Mouse (Mus musculus) spleen, postnatal 36 days (tissue): ENCODE measurements at regions not wholly inside any gene's neighbourhood (a gene's known extent, or its start where the extent isn't known, plus 50 kb on each side); places are given as distances from the start of the nearest gene placed in this dataset.
A peak's percentile ranks its signal among the peaks of the same experiment; 100 is the strongest.
"Not testable (repeated sequence)": the region's sequence is repeated elsewhere in the genome, so short reads cannot be mapped to it uniquely, and the experiment has no call there.

Experiments
- DNase-seq, 2 experiments: peaks; one replicate each; pipeline ENCODE4 v3.0.0; 2022; ENCODE audit warnings: low spot score in 2 of 2, mixed read lengths in 1 of 2

- DNase-seq = no peak
These were observed 157.4 kb downstream of the Prdm2 start for GRCm38 (mm10) chr4:143055371-143055770.

- no peak for DNase-seq
These were observed 159.8 kb downstream of the Prdm2 start for GRCm38 (mm10) chr4:143053029-143053428.

- no peak for DNase-seq
These were observed 161.6 kb downstream of the Prdm2 start for GRCm38 (mm10) chr4:143051205-143051604.

- DNase-seq = no peak
These were observed 167.6 kb downstream of the Prdm2 start for GRCm38 (mm10) chr4:143045245-143045644.

GRCm38 (mm10) chr4:143042806-143043205 lies 170.0 kb downstream of the Prdm2 start:
- no peak for DNase-seq

GRCm38 (mm10) chr4:143038626-143039025 lies 174.2 kb downstream of the Prdm2 start:
- no peak for DNase-seq

GRCm38 (mm10) chr4:143036704-143037103 lies 176.1 kb downstream of the Prdm2 start:
- DNase-seq = no peak

GRCm38 (mm10) chr4:143035089-143035488 lies 177.7 kb downstream of the Prdm2 start:
- DNase-seq = not testable (repeated sequence)

GRCm38 (mm10) chr4:143034324-143034723 lies 178.5 kb downstream of the Prdm2 start:
- DNase-seq = not testable (repeated sequence)

GRCm38 (mm10) chr4:143029813-143030212 lies 183.0 kb downstream of the Prdm2 start:
- not testable (repeated sequence) for DNase-seq

- peak in 1 of 2 experiments; percentile 10 for DNase-seq
These were observed 185.5 kb downstream of the Prdm2 start for GRCm38 (mm10) chr4:143027292-143027691.

- DNase-seq = no peak
These were observed 191.4 kb downstream of the Prdm2 start for GRCm38 (mm10) chr4:143021242-143021881.

- no peak for DNase-seq
These were observed 192.1 kb downstream of the Prdm2 start for GRCm38 (mm10) chr4:143020658-143021057.

GRCm38 (mm10) chr4:143012900-143013299 lies 199.9 kb downstream of the Prdm2 start:
- no peak for DNase-seq

- DNase-seq = no peak
These were observed 210.8 kb downstream of the Prdm2 start for GRCm38 (mm10) chr4:143001961-143002360.

GRCm38 (mm10) chr4:143001486-143001885 lies 211.3 kb downstream of the Prdm2 start:
- DNase-seq = no peak

GRCm38 (mm10) chr4:142996406-142996805 lies 216.4 kb downstream of the Prdm2 start:
- DNase-seq = no peak

- no peak for DNase-seq
These were observed 221.4 kb downstream of the Prdm2 start for GRCm38 (mm10) chr4:142991401-142991800.

GRCm38 (mm10) chr4:142989175-142989574 lies 223.6 kb downstream of the Prdm2 start:
- DNase-seq = no peak

GRCm38 (mm10) chr4:142983295-142983624 lies 229.5 kb downstream of the Prdm2 start:
- no peak for DNase-seq

GRCm38 (mm10) chr4:142982585-142983294 lies 230.1 kb downstream of the Prdm2 start:
- DNase-seq = no peak

- no peak for DNase-seq
These were observed 237.2 kb downstream of the Prdm2 start for GRCm38 (mm10) chr4:142975620-142976019.

- no peak for DNase-seq
These were observed 242.8 kb downstream of the Prdm2 start for GRCm38 (mm10) chr4:142970040-142970439.
